Mouse (Mus musculus): ENCODE data around the gene Enoph1.

The Enoph1 gene

DNA sequence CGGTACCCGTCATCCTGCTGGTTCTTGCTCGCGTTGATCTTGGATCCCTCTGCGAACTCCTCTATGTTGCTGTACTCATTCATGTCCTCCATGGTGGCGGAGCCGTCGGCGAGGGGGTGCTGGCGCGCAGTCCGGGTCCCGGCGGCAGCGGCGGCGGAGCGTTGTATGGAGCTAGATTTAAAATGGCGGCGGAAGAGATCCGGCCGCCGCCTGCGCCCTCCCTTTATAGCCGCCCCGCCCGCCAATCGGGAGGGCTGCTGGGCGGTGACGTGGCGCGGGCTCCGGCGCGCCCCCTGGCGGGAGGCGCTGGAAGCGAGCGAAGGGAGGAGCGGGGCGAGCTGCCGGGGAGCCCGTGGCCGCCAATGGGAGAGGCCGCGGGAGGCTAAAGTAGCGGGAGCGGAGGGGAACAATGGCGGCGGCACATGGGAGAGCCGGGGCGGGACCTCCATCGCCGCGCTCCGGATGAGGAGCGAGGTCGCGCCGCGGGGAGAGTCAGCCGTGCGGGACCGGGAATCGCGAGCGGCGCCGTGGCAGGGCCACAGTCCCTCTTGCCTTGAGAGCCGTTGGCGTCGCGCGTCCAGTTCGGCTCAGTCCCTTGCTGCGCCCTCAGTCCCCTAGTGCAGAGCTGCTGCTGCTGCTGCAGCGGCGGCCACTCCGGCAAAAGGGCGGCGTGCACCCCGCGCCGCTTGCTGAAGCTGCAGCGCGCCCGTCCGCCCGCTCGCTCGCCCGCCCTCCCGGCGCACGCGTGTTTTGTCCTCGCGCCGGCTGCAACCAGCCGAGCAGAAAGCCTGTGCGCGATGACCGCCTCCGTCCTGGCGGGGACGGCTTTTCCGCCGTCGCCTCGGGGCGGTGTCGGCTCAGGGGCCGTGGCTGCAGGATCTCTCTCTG is 827 bp upstream of the Enoph1 start:
- intact Hi-C loops (cut with DNase I) = loop anchor here (1.0 to 5.0 kb wide), 2 partner anchors 60 to 112 kb away; partner anchors contain the start of gene 4930524J08Rik

DNA sequence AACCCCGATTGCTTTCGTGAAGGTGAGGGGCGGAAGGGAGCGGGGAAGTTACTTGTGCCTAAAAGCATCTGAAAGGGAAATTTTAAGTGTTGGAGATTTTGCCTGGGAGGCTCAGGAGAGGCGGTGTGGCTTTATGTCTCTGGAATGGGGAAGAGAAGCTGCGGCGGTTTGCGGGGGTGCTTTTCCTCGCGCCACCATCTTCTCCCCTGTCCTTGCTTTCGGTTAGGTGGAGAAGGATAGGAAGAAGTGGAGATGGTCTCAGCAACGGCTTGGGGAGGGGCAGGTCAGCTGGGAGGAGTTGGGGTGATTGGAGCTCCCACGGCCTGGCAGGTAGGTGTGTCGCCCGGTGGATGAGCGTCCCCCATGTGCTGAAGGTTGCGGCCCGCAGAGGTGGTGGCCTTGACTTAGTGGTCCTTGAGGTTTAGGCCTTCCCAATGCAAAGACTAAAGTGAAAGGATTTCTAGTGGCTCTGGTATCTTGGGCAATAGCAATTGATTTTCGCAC is 548 bp downstream of the Enoph1 start:
- intact Hi-C loops (cut with DNase I) = no loop called here

DNA sequence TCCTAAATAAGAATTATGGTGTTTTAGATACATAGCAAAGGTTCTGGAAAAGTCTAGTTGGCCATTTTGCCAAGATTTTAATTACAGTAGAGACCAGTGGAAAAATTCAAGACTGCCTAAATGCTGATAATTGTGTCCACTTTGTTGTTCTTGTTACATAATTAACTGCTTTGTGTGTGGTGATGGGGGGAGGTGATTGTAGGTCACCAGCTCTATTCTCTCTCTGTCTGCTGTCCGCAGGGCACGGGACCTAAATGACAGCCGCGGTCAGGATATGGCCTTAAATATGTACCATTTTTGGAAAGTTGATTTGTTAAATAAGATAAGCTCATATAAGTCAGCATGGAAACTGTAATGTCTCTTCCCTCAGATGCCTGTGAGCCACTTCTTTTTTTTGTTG is 1.5 kb downstream of the Enoph1 start:
- intact Hi-C loops (cut with DNase I) = no loop called here

DNA sequence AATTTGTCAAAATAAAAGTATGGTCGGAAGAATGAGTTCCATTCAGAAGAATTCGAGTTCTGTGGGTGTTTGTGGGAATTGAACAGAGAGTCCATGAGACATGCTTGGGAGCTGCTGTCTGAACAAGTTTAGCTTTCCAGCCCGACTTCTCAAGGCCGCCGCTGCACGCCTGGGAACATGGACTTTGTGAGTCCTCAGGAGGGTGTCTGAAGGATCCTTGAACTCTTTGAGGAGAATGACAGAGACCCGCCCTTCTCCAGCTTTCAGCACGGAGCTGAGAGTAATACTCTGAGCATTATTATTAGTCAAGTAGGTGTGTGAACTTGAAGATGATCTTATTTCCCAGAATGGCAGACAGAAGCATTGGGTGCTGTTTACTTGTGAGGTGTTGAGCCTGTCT is 2.7 kb downstream of the Enoph1 start:
- intact Hi-C loops (cut with DNase I) = no loop called here

DNA sequence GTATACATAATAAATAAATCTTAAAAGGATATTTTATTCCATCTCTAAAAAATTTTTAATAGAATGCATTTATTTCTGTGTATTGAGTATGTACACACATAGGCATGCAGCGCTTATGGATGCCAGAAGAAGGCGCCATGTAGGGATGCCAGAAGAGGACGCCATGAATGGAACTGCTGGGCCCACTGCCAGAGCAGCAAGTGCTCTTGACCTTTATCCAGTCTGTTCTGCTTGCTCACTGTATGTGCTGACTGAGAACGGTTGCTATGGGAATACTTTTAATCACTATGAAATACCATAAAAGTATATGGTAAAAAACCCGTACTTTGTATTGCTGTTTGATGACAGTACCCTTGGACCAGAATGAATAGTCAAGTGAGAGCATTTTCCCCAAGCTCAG is 3.6 kb downstream of the Enoph1 start:
- intact Hi-C loops (cut with DNase I) = no loop called here

DNA sequence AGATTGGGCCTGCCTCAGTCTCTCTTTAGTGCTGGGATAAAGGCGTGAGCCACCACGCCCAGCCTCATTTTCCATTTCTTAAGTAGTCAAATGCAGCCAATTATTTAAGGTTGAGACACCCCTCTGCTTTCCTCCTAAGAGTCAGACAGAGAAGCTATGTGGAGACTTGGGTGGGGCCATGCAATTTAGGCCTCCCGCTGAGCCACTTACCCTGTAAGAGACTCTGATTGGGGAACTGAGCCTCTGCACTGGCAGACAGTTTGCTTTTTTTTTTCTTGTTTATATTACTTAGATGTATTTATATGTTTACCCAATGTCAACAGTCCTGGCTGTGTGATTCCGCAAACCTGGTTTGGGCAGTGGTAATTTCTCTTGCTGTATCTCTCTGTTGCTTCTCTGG is 4.2 kb downstream of the Enoph1 start:
- intact Hi-C loops (cut with DNase I) = no loop called here

DNA sequence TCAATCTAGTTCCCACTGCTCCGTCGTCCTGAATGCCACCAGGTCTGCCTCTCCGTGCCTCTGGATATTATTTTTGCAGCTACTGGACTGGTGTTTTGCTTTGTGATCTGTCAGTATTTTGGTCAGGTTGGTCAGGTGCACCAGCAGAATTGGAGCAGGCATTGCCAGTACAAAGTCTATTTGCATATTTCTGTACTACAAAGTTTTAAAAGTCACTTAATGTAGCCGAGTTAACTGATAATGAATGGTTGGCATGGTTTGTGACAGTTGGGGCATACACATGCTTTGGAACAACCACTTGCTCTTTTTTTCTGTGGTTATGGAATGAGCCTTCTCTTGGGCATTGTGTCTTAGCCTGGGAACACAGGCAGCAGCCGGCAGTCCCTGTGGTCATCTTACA is 4.8 kb downstream of the Enoph1 start:
- intact Hi-C loops (cut with DNase I) = no loop called here

DNA sequence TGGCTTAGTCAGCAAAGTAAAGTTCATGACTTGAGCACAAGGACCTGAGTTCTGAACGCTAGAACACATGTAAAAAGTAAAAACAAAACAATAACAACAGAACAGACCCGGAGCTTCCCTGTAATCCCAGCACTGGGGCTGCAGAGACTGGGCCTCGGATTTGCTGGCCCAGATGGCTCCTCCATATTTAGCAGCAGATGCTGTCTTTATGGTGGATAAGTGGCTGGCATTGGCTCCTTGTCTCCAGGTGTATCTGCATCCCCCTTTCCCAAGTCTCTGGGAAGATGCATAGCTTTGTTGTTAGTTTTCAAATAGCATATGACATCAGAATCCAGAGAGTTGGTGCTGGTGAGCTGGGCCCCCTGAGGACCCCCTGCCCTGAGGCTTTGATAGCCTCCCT is 6.3 kb downstream of the Enoph1 start:
- intact Hi-C loops (cut with DNase I) = no loop called here

DNA sequence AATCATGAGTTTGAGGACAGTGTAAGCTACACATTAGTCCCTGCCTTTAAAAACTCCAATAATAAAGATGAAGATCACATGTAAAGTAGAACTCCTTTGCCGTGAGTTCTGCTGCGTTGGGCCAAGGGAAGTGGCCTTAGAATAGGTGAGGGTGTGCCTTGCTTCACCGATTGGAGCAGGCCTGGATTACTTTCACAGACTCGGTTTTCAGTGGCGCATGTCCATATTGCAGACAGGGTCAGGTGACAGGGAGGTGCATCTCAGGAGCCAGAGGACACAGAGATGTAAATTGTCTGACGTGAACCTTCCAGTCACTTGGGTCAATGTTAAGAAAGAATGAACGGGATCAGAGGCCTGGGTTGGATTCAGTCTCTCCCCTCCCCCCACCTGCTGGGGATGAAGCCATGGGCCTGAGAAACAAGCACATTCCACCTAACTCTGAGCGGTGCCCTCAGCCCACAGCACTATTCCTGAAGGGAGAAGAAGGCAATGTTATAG is 7.4 kb downstream of the Enoph1 start:
- intact Hi-C loops (cut with DNase I) = no loop called here

DNA sequence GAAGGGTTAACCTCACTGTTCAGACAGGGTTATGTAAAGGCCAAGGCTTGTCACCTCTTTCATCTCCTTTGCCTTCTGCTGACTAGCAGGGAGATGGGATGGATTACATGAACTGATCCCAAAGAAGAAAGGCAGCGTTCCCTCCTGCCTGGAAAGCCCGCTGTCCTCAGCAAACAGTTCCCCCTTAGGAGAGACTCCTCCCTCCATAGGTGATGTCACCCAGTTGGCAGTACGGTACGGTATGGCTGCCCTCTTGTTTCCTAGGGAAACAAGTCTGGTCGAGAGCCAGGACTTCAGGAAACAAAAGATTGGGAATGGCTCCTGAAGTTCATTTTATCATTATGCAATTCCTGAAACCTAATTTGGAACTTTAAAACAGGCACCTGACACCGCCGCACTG is 8.1 kb downstream of the Enoph1 start:
- intact Hi-C loops (cut with DNase I) = no loop called here

DNA sequence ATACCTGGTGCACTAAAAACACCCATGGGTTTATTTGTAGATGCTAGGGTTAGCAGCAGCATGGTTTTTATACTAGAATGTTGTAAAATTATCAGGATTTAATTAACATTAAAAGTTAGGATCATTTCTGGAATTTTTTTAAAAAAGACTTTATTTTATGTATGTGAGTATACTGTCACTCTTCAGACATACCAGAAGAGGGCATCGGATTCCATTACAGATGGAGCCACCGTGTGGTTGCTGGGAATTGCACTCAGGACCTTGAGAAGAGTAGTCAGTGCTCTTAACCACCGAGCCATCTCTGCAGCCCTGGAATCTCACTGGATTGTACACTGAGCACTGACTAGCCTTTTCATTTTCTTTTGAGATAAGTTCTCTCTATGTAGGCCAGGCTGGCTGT is 10.1 kb downstream of the Enoph1 start:
- intact Hi-C loops (cut with DNase I) = no loop called here

DNA sequence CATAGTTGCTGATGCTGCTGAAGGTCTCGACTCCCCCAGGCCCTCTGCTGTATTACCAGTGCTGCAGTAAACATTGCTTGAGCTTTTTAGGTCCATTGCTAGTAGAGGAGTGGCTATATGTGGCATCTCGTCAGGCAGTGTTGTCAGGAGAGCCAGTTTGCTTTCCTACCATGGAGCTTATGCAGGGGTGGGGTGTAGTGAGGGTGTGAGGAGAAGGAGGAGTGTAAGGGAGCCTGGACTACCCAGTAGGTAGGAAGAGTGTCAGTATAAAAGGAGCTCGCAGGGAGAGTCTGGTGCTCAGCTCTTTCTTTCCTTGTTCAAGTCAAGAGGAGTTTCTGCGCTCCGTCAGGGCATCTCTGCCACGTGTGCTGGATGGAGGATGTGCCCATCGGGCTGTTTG is 12.9 kb downstream of the Enoph1 start:
- intact Hi-C loops (cut with DNase I) = no loop called here

DNA sequence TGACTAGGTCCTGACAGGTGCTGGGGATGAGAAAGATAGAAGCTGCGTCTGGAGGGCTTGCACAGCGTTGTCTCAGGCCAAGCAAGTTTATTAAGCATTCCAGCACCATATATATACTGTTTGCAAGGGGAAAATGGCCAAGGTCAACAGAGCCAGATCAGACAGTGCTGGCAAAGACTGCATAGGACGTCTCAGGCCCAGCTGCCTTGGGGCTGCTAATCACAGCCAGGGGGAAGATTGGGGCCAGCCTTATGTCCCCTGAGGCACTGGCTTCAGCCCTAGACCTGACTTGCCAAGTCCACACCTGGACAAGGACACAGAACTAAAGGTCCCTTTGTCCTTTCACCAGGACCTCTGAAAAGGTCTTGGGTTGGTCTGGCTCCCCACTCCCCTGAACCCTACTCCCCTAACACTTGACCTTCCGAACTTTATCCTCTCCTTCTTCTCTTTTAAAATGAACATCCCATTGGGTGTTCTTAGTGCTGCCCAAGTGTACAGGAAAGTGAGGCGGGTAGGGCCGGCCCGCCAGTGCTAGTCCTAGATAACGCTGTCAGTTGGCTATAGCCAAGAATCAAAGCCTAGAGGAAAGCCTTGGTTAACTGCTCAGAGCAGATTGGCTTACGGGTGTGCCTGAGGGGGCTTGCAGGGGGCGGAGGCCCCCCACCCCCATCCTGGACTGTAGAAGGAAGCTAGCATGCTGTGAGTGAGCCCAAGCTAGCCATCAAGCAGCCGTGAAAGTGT is 15.2 kb downstream of the Enoph1 start:
- intact Hi-C loops (cut with DNase I) = no loop called here

DNA sequence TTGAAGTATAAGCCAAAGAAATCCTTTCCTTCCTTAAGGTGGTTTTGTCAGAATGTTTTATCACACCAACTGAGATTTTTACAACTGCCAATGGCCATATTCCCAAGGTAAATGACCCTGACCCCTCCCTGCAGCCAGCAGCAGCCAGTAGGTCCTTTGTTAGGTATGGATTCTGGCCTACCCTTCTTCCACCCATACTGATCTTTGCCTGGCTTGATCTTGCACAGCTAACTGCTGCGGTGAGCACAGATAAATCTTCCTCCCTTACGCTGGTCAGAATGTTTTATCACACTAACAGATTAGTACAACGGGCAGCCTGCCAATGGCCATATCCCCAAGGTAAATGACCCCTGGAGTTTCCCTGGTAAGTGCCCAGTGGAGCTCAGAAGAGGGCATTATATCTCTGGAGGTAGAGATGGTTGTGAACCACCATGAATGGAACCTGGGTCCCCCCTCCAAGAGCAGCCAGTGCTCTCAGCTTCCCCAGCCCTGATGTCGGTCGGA is 16.1 kb downstream of the Enoph1 start:
- intact Hi-C loops (cut with DNase I) = no loop called here

DNA sequence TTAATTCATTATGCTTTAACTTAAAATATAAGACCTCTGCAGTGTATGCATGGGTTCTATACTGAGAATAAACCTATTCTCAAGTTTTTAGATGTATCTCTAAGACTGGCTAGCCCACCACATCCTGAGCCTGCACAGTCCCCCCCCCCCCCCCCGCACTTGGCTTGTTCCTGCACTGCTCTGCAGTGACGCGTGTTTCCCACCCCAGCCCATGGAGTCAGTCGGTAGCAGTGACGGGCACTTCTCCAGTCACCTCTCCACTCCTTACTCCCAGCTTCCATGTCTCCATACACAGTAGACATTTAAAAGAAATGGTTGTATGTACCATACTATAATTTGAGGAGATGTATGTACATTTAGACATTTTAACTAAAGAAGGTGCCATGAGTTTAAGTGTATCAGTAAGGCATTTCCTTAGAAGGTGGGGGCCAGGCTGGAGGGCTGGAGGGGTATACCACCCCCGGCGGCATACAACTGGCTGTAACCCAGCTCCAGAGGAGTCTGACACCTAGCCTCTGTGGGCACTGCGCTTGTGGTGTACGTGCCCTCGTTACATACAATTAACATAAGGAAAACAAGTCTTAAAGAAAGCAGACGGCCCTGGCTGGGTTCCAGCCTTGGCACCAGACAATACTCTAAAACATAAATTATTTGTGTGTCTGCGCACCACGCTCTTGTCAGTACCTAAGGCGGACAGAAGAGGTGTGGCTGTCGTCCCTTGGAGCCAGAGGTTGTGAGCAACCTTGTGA is 17.9 kb downstream of the Enoph1 start:
- intact Hi-C loops (cut with DNase I) = no loop called here

DNA sequence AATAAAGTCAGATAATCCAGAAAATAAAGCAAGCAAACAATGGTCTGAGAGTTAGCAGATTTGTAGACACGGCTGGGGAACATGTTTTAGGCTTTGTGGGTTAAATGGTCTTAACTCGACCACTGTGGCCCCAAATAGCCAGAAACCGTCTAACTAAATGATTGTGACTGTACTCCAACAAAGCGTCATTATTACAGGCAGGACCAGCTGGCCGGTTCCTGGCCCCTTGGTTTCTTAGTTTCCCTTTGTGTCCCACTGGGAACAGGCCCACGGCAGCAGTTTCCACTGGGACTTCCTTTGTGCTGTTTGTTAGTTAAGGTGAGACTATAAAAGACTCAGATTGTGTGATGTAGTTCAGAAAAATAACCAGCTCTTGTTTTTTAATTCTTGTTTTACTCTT is 18.9 kb downstream of the Enoph1 start:
- intact Hi-C loops (cut with DNase I) = no loop called here

DNA sequence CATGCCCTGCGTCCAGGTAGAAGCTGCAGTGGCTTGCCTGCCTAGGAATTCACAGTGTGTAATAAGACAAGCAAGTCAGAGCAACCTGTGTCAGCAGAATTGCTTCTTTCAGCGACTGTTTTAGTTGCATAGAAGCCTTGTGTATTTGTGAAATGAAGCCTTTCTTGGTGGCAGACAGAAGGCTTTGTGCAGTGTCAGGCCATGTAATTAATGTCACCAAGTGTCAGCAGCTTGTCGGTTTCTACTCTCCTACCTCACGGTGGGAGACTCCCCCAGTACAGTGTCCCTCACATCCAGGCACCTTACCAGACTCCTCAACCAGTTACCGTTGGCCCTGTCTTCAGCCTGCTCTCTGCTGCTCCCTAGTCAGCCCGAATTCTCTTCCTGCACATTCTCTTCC is 19.5 kb downstream of the Enoph1 start:
- intact Hi-C loops (cut with DNase I) = no loop called here

DNA sequence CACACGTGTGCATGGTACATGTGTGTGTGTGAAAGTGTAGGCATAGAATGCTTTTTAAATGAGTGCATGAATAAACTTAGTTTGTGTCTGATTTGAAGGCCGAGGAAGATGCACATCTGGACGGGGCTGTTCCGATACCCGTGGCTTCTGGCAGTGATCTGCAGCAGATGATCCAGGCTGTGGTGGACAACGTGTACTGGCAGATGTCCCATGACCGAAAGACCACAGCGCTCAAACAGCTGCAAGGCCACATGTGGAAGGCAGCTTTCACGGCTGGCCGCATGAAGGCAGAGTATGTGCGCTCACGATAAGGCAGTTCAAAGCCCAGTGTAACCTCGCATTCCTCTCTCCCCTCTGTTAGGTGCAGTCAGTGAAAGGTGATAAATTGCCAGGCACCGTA is 21.1 kb downstream of the Enoph1 start:
- intact Hi-C loops (cut with DNase I) = no loop called here

DNA sequence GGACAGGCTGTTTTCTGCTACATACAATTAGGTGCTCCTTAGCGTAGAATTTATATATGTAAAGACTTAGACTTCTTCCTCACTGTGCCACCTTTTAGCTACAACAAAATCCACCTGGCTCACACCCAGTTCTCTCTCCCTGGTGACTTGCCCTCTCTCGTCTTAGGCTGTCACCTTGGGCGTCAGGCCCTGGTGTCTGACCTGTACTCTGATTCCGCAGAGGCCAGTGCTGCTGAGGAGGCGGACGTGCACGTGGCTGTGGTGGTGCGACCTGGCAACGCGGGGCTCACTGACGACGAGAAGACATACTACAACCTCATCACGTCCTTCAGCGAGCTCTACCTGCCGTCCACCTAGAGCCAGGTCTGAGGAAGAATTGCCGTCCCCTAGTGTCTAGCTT is 27.8 kb downstream of the Enoph1 start:
- intact Hi-C loops (cut with DNase I) = no loop called here

DNA sequence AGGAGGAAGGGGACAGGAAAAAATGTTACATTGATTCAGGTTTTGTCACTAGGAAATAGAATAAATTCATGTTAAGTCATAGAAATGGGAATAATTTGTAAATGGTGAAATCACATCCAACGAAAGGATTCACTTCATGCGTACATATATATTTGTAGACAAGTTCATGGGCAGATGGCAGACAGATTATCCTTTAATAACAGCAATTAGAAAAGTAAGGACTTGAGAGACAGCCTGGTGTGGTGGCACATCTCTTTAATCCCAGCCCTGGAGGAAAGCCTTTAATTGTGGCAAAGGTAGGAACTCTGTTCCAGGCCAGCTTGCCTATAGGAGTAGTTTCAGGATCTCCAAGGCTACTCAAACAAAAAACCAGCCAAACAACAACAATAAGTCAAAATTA is 29.7 kb downstream of the Enoph1 start:
- intact Hi-C loops (cut with DNase I) = no loop called here

DNA sequence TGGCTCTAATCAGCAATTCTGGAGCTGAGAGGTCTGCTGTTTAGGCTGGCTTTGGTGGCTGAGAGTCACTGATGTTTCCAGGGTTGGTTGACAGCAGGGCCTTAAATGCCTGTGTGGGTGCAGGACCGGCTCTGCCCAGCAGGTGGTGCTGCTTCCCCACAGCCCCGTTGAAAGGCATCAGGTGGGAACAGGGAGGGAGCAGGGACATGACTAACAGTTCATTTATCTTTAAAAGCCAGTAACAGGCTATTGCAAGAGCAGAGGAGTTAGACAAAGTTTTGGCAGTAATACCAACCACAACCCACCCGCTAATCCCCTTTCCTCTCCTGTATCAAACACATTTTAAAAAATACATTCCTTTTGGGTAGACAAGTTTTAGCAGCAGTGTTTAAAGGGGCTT is 30.5 kb downstream of the Enoph1 start:
- intact Hi-C loops (cut with DNase I) = loop anchor here (2.0 to 5.0 kb wide), 4 partner anchors 92 to 252 kb away; no protein-coding TSS in a partner anchor

Data from adrenal gland (tissue).